Mouse (Mus musculus): ENCODE measurements around the gene Iars2. TPM values are rescaled to one million over a fixed set of nuclear protein-coding genes. Genes with fewer than 3 reads are reported as not detected.

Gene Iars2
- total and polyA plus RNA-seq, 2 experiments from 2014 or later = 15.9 to 37.1 TPM

DNA sequence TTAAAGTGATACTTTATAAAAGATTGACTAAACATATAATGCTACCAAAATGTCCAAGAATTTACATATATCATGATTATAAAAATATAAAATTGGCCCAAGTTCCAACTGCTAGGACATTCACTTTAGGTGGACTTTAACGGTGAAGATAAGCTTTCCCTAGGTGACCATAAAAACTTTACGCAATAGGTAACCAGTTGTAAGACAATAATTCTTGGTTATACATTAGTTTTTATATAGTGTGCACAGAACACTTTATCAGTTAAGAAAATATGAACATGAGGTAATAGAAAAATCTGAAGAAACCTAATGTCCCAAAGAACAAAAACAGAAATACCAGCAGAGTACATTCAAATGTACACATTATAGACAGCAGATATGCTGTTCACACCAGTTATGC is 20.9 kb downstream of the Iars2 start:
- DNase-seq (ENCODE audit: low spot score) = no peak
- H3K9ac ChIP-seq (replicated peaks; ENCODE audit: low read length, poor library complexity, severe bottlenecking) = no peak overlapping the region
- ATAC-seq (ENCODE audit: low FRiP score) = no peak
- no peaks in the 10 kb centered on the region for H3K4me1 ChIP-seq (ENCODE audit: insufficient read depth, low read length)
- H3K27me3 ChIP-seq (ENCODE audit: insufficient read depth, low read length) = no peaks in the 10 kb centered on the region
- H3K27ac ChIP-seq (ENCODE audit: low read depth, low read length) = no peak overlapping the region
- H3K9me3 ChIP-seq (ENCODE audit: low read length) = no peaks in the 10 kb centered on the region
- no peak overlapping the region for H3K4me2 ChIP-seq (ENCODE audit: low read depth, low read length, poor library complexity, severe bottlenecking)
- no peak overlapping the region for H3K4me3 ChIP-seq (ENCODE audit: low read depth, low read length)
- 97% methylated on average over 2 of the region's 2 CpGs for WGBS
- TF ChIP-seq CTCF (IDR thresholded peaks at IDR 0.05) = no peak
- peaks cover 27% of the 10 kb centered on the region for H3K36me3 ChIP-seq (ENCODE audit: insufficient read depth, low read length)

DNA sequence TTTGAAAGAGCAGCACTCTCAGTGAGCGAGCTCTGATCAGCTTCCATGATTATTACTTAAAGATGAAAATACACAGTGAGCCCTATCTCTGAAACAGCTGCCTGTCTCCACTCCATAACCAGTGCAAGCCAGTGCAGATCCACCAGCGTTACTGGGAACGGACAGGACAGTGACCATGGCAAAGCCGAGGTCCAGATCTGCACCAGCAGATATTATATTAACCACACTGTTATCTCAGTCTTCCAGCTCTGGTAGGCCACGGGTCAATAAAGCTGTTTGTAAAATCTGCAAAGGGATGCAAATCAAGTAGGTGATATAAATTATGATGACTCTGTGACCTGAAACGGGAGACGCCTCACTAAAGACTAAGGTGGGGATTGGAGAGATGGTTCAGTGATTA is 21.6 kb downstream of the Iars2 start:
- H3K27me3 ChIP-seq (ENCODE audit: insufficient read depth, low read length) = no peaks in the 10 kb centered on the region
- WGBS = 96% methylated on average over 7 of the region's 7 CpGs
- peaks cover 26% of the 10 kb centered on the region for H3K36me3 ChIP-seq (ENCODE audit: insufficient read depth, low read length)
- H3K4me2 ChIP-seq (ENCODE audit: low read depth, low read length, poor library complexity, severe bottlenecking) = no peak overlapping the region
- H3K4me1 ChIP-seq (ENCODE audit: insufficient read depth, low read length) = no peaks in the 10 kb centered on the region
- no peak overlapping the region for H3K27ac ChIP-seq (ENCODE audit: low read depth, low read length)
- ATAC-seq (ENCODE audit: low FRiP score) (no peak), DNase-seq (ENCODE audit: low spot score) (no peak)
- no peaks in the 10 kb centered on the region for H3K9me3 ChIP-seq (ENCODE audit: low read length)
- H3K9ac ChIP-seq (replicated peaks; ENCODE audit: low read length, poor library complexity, severe bottlenecking) = no peak overlapping the region
- H3K4me3 ChIP-seq (ENCODE audit: low read depth, low read length) = no peak overlapping the region
- TF ChIP-seq CTCF (IDR thresholded peaks at IDR 0.05) = no peak

DNA sequence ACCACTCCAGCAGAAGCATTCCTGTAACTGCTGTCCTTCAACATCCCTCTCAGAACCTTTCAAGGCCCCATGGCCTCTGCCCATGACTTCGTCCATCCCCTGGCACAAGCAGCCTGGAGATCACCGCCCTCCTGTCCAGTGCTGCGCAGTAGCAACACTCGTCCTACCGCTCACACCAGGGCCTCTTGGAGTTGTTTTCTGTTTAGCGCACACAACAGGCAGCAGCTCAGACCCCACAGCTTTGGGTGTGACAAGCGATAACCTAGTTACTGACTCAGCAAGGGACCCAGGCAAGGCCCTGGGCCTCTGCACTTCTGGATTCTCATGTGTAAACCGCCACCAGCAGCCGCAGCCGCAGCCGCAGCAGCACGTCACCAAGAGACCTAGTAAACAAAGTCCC is 22.4 kb downstream of the Iars2 start:
- ATAC-seq (ENCODE audit: low FRiP score) (no peak), DNase-seq (ENCODE audit: low spot score) (no peak)
- peaks cover 24% of the 10 kb centered on the region for H3K36me3 ChIP-seq (ENCODE audit: insufficient read depth, low read length)
- WGBS = 98% methylated on average over 12 of the region's 12 CpGs
- no peak overlapping the region for H3K27ac ChIP-seq (ENCODE audit: low read depth, low read length)
- H3K9ac ChIP-seq (replicated peaks; ENCODE audit: low read length, poor library complexity, severe bottlenecking) = no peak overlapping the region
- no peak overlapping the region for H3K4me3 ChIP-seq (ENCODE audit: low read depth, low read length)
- H3K4me1 ChIP-seq (ENCODE audit: insufficient read depth, low read length) = no peaks in the 10 kb centered on the region
- H3K9me3 ChIP-seq (ENCODE audit: low read length) = no peaks in the 10 kb centered on the region
- TF ChIP-seq CTCF (IDR thresholded peaks at IDR 0.05) = no peak
- H3K27me3 ChIP-seq (ENCODE audit: insufficient read depth, low read length) = no peaks in the 10 kb centered on the region
- no peak overlapping the region for H3K4me2 ChIP-seq (ENCODE audit: low read depth, low read length, poor library complexity, severe bottlenecking)

DNA sequence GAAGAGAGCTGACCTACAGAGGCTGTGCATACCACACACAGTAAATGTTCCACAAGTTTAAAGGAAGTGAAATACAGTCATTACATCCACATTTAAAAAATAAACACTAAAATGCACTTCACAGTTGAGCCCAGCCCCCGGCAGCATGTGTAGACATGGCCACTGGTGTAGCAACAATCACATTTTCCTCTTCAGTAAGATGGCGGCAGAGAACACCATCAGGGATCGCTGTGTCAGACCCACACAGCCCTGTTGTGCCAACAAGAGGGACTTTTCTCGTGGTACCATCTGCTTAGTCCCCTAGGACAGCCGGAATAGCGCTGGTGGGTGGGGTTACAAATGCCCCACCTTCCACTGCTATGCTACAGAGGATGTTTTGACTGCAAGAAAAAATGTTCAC is 26.4 kb downstream of the Iars2 start:
- TF ChIP-seq CTCF (IDR thresholded peaks at IDR 0.05) = no peak
- H3K9me3 ChIP-seq (ENCODE audit: low read length) = no peaks in the 10 kb centered on the region
- no peak overlapping the region for H3K27ac ChIP-seq (ENCODE audit: low read depth, low read length)
- no peak for DNase-seq (ENCODE audit: low spot score)
- no peaks in the 10 kb centered on the region for H3K4me1 ChIP-seq (ENCODE audit: insufficient read depth, low read length)
- peaks cover 30% of the 10 kb centered on the region for H3K36me3 ChIP-seq (ENCODE audit: insufficient read depth, low read length)
- no peaks in the 10 kb centered on the region for H3K27me3 ChIP-seq (ENCODE audit: insufficient read depth, low read length)
- no peak for ATAC-seq (ENCODE audit: low FRiP score)
- no peak overlapping the region for H3K4me2 ChIP-seq (ENCODE audit: low read depth, low read length, poor library complexity, severe bottlenecking)
- WGBS = 95% methylated on average over 6 of the region's 6 CpGs
- H3K4me3 ChIP-seq (ENCODE audit: low read depth, low read length) = no peak overlapping the region
- no peak overlapping the region for H3K9ac ChIP-seq (replicated peaks; ENCODE audit: low read length, poor library complexity, severe bottlenecking)

DNA sequence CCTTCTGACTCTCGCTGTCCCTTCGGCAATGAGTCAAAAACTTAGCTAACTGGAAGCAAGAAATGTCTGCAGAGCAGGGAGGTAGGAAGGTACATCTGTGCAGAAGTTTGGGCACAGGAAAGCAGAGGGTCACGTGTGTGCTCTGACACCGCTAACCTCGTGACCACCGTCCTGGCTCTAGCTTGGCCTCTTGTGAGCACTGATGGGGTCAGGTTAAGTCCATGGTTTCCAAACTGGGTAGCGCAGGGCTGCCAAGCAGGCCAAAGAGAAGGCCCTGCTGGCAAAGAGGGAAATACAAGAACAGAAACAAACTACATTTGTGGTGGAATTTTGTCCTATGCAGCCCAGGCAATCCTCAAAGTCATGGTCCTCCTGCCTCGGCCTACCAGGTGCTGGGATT is 30.7 kb downstream of the Iars2 start:
- 94% methylated on average over 8 of the region's 8 CpGs for WGBS
- no peak for TF ChIP-seq CTCF (IDR thresholded peaks at IDR 0.05)
- Histone ChIP-seq H3K27ac (ENCODE audit: low read depth, low read length) (no peak overlapping the region), H3K9me3 (ENCODE audit: low read length) (no peaks in the 10 kb centered on the region), H3K4me2 (ENCODE audit: low read depth, low read length, poor library complexity, severe bottlenecking) (no peak overlapping the region), H3K27me3 (ENCODE audit: insufficient read depth, low read length) (no peaks in the 10 kb centered on the region), H3K4me3 (ENCODE audit: low read depth, low read length) (no peak overlapping the region), H3K9ac (replicated peaks; ENCODE audit: low read length, poor library complexity, severe bottlenecking) (no peak overlapping the region), H3K36me3 (ENCODE audit: insufficient read depth, low read length) (peaks cover 50% of the 10 kb centered on the region), H3K4me1 (ENCODE audit: insufficient read depth, low read length) (no peaks in the 10 kb centered on the region)
- ATAC-seq (ENCODE audit: low FRiP score) (no peak), DNase-seq (ENCODE audit: low spot score) (no peak)

DNA sequence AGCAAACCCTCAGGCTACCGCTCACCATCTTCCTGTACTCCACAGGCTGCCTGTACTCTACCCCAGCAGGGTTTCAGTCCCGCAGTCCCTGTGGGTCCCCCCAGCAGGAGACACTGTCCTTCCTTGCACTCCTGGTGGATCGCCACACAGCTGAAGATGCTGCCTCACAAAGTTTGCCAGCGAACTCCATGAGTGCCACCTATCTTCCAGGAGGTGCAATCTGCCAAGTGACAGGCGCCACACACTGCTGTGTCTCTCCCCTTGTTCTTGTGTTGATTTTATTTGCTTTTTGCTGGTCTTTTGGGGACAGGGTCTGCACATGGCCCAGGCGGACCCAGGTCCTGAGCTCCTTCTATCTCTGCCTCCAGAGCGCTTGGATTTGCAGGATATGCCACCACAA is 32.3 kb downstream of the Iars2 start:
- no peak for ATAC-seq (ENCODE audit: low FRiP score)
- no peak for DNase-seq (ENCODE audit: low spot score)
- no peaks in the 10 kb centered on the region for H3K27me3 ChIP-seq (ENCODE audit: insufficient read depth, low read length)
- no peak overlapping the region for H3K4me2 ChIP-seq (ENCODE audit: low read depth, low read length, poor library complexity, severe bottlenecking)
- no peak overlapping the region for H3K9ac ChIP-seq (replicated peaks; ENCODE audit: low read length, poor library complexity, severe bottlenecking)
- H3K36me3 ChIP-seq (ENCODE audit: insufficient read depth, low read length) = peaks cover 54% of the 10 kb centered on the region
- H3K4me3 ChIP-seq (ENCODE audit: low read depth, low read length) = no peak overlapping the region
- 95% methylated on average over 7 of the region's 7 CpGs for WGBS
- H3K9me3 ChIP-seq (ENCODE audit: low read length) = no peaks in the 10 kb centered on the region
- no peaks in the 10 kb centered on the region for H3K4me1 ChIP-seq (ENCODE audit: insufficient read depth, low read length)
- H3K27ac ChIP-seq (ENCODE audit: low read depth, low read length) = no peak overlapping the region
- no peak for TF ChIP-seq CTCF (IDR thresholded peaks at IDR 0.05)
